Mouse (Mus musculus) heart, postnatal 0 days (tissue): ENCODE results near the gene Rab37.

Experiments
- CTCF ChIP-seq: IDR thresholded peaks from 2 replicates; pipeline ENCODE4 v1.5.1; 2016; ENCODE audit warnings: antibody characterized with exemption, control low read depth, low read depth
- EP300 ChIP-seq: IDR thresholded peaks from 2 replicates; pipeline ENCODE4 v1.6.1; 2016; ENCODE audit warnings: antibody characterized with exemption, low read depth

GRCm38 (mm10) chr11:115147813-115148212 lies 56.6 kb downstream of the Rab37 start:
- no peak for TF ChIP-seq EP300
- no peak for TF ChIP-seq CTCF
